Mouse (Mus musculus): ENCODE measurements around the gene Kalrn. TPM values are rescaled to one million over a fixed set of nuclear protein-coding genes. Genes with fewer than 3 reads are reported as not detected.
A peak's percentile ranks its signal among the peaks of the same experiment; 100 is the strongest.

Gene Kalrn
- polyA plus RNA-seq, 1 experiment from 2014 or later: 12.7 TPM

GRCm38 (mm10) chr16:34095548-34096141, 477.7 kb downstream of the Kalrn start:
- peak overlapping the region; percentile 65 for H3K4me3 ChIP-seq (replicated peaks)
- WGBS (ENCODE audit: insufficient replicate concordance): under 1% methylated on average over 34 of the region's 34 CpGs
- H3K27me3 ChIP-seq: peaks cover 62% of the 10 kb centered on the region

GRCm38 (mm10) chr16:34095093-34095465, 478.3 kb downstream of the Kalrn start:
- ATAC-seq (ENCODE audit: low read depth) (no peak), DNase-seq (no peak)
- Histone ChIP-seq H3K36me3 (no peaks in the 10 kb centered on the region), H3K4me3 (replicated peaks) (peak overlapping the region; percentile 65), H3K4me1 (replicated peaks) (peaks cover 32% of the 10 kb centered on the region), H3K9ac (peak overlapping the region; percentile 71), H3K27ac (no peak overlapping the region), H3K9me3 (replicated peaks) (no peaks in the 10 kb centered on the region), H3K27me3 (peaks cover 62% of the 10 kb centered on the region), H3K4me2 (peak overlapping the region; percentile 81)
- 0% methylated on average over 3 of the region's 3 CpGs for WGBS (ENCODE audit: insufficient replicate concordance)

More at GRCm38 (mm10) chr16:34095548-34096141, 477.7 kb downstream of the Kalrn start:
- ATAC-seq (ENCODE audit: low read depth) (peak; percentile 87), DNase-seq (peak; percentile 76)
- H3K9me3 ChIP-seq (replicated peaks): no peaks in the 10 kb centered on the region
- no peaks in the 10 kb centered on the region for H3K36me3 ChIP-seq
- peak overlapping the region; percentile 81 for H3K4me2 ChIP-seq
- H3K27ac ChIP-seq: peak overlapping the region; percentile 29; the same call in 1 of the 2 replicates
- H3K9ac ChIP-seq: peak overlapping the region; percentile 71
- H3K4me1 ChIP-seq (replicated peaks): peaks cover 31% of the 10 kb centered on the region

GRCm38 (mm10) chr16:34094446-34095092, 478.8 kb downstream of the Kalrn start:
- Histone ChIP-seq H3K9me3 (replicated peaks) (no peaks in the 10 kb centered on the region), H3K27me3 (peaks cover 58% of the 10 kb centered on the region), H3K36me3 (no peaks in the 10 kb centered on the region), H3K4me1 (replicated peaks) (peaks cover 37% of the 10 kb centered on the region), H3K4me2 (peak overlapping the region; percentile 81), H3K9ac (peak overlapping the region; percentile 43; the same call in 1 of the 2 replicates), H3K4me3 (replicated peaks) (peak overlapping the region; percentile 65), H3K27ac (no peak overlapping the region)
- ATAC-seq (ENCODE audit: low read depth): peak; percentile 40; the same call in 1 of the 2 replicates
- WGBS (ENCODE audit: insufficient replicate concordance): 0% methylated on average over 16 of the region's 16 CpGs
- no peak for DNase-seq

- WGBS (ENCODE audit: insufficient replicate concordance): 3% methylated on average over 14 of the region's 14 CpGs
These were observed 479.4 kb downstream of the Kalrn start for GRCm38 (mm10) chr16:34093734-34094445.

GRCm38 (mm10) chr16:34089528-34090095, 483.7 kb downstream of the Kalrn start:
- H3K9me3 ChIP-seq (replicated peaks): no peaks in the 10 kb centered on the region
- no peaks in the 10 kb centered on the region for H3K36me3 ChIP-seq
- ATAC-seq (ENCODE audit: low read depth) (no peak), DNase-seq (no peak)
- H3K4me2 ChIP-seq: no peak overlapping the region
- no peak overlapping the region for H3K27ac ChIP-seq
- H3K27me3 ChIP-seq: peaks cover 28% of the 10 kb centered on the region
- no peak overlapping the region for H3K9ac ChIP-seq
- WGBS (ENCODE audit: insufficient replicate concordance): 45% methylated on average over 8 of the region's 8 CpGs
- peaks cover 29% of the 10 kb centered on the region for H3K4me1 ChIP-seq (replicated peaks)
- H3K4me3 ChIP-seq (replicated peaks): no peak overlapping the region

More at GRCm38 (mm10) chr16:34093734-34094445, 479.4 kb downstream of the Kalrn start:
- H3K36me3 ChIP-seq: no peaks in the 10 kb centered on the region
- no peaks in the 10 kb centered on the region for H3K9me3 ChIP-seq (replicated peaks)
- peak overlapping the region; percentile 65 for H3K4me3 ChIP-seq (replicated peaks)
- ATAC-seq (ENCODE audit: low read depth) (peak; percentile 16; the same call in 1 of the 2 replicates), DNase-seq (no peak)
- peak overlapping the region; percentile 81 for H3K4me2 ChIP-seq
- peaks cover 42% of the 10 kb centered on the region for H3K4me1 ChIP-seq (replicated peaks)
- H3K27me3 ChIP-seq: peaks cover 56% of the 10 kb centered on the region
- no peak overlapping the region for H3K27ac ChIP-seq
- 0 out of 2 replicates have a peak overlapping the region, but pooled peaks have one; percentile 43 for H3K9ac ChIP-seq

GRCm38 (mm10) chr16:34089022-34089421, 484.3 kb downstream of the Kalrn start:
- WGBS (ENCODE audit: insufficient replicate concordance): 61% methylated on average over 3 of the region's 3 CpGs
- Histone ChIP-seq H3K36me3 (no peaks in the 10 kb centered on the region), H3K4me1 (replicated peaks) (peaks cover 23% of the 10 kb centered on the region), H3K27me3 (peaks cover 23% of the 10 kb centered on the region), H3K4me2 (no peak overlapping the region), H3K27ac (no peak overlapping the region), H3K9me3 (replicated peaks) (no peaks in the 10 kb centered on the region), H3K9ac (no peak overlapping the region), H3K4me3 (replicated peaks) (no peak overlapping the region)
- ATAC-seq (ENCODE audit: low read depth) (no peak), DNase-seq (no peak)

- H3K36me3 ChIP-seq: no peaks in the 10 kb centered on the region
- H3K4me3 ChIP-seq (replicated peaks): no peak overlapping the region
- no peaks in the 10 kb centered on the region for H3K9me3 ChIP-seq (replicated peaks)
- peaks cover 24% of the 10 kb centered on the region for H3K4me1 ChIP-seq (replicated peaks)
- ATAC-seq (ENCODE audit: low read depth): no peak
- H3K9ac ChIP-seq: no peak overlapping the region
- peaks cover 16% of the 10 kb centered on the region for H3K27me3 ChIP-seq
- WGBS (ENCODE audit: insufficient replicate concordance): 38% methylated on average over 4 of the region's 4 CpGs
- no peak for DNase-seq
- H3K4me2 ChIP-seq: no peak overlapping the region
- no peak overlapping the region for H3K27ac ChIP-seq
These were observed 485.0 kb downstream of the Kalrn start for GRCm38 (mm10) chr16:34088331-34088730.

GRCm38 (mm10) chr16:34084135-34084920, 489.0 kb downstream of the Kalrn start:
- H3K9ac ChIP-seq: no peak overlapping the region
- H3K4me3 ChIP-seq (replicated peaks): no peak overlapping the region
- H3K27ac ChIP-seq: peak overlapping the region; percentile 47; the same call in 1 of the 2 replicates
- H3K27me3 ChIP-seq: no peaks in the 10 kb centered on the region
- H3K4me1 ChIP-seq (replicated peaks): peaks cover 47% of the 10 kb centered on the region
- H3K4me2 ChIP-seq: no peak overlapping the region
- ATAC-seq (ENCODE audit: low read depth) (no peak), DNase-seq (no peak)
- H3K36me3 ChIP-seq: no peaks in the 10 kb centered on the region
- 67% methylated on average over 10 of the region's 10 CpGs for WGBS (ENCODE audit: insufficient replicate concordance)
- no peaks in the 10 kb centered on the region for H3K9me3 ChIP-seq (replicated peaks)

GRCm38 (mm10) chr16:34082494-34083469, 490.6 kb downstream of the Kalrn start:
- Histone ChIP-seq H3K4me3 (replicated peaks) (no peak overlapping the region), H3K4me1 (replicated peaks) (peaks cover 53% of the 10 kb centered on the region), H3K9ac (no peak overlapping the region), H3K27me3 (no peaks in the 10 kb centered on the region), H3K36me3 (no peaks in the 10 kb centered on the region), H3K4me2 (no peak overlapping the region), H3K27ac (no peak overlapping the region), H3K9me3 (replicated peaks) (no peaks in the 10 kb centered on the region)
- WGBS (ENCODE audit: insufficient replicate concordance): 61% methylated on average over 5 of the region's 5 CpGs
- no peak; the same call in 1 of the 2 replicates for ATAC-seq (ENCODE audit: low read depth)
- no peak for DNase-seq

Data from liver, embryonic 13.5 days (tissue).